Mouse (Mus musculus) lung, postnatal 0 days (tissue): Measurements from ENCODE around the gene Tmem238l. TPM values are rescaled to one million over a fixed set of nuclear protein-coding genes. Genes with fewer than 3 reads are reported as not detected.

Experiments
- ATAC-seq: fragments of 200-750 bp; cut with Nextera tagmentation; 2 replicates; pipeline ENCODE4 v1.8.0; 2017; ENCODE audit warnings: moderate library complexity
- DNase-seq: peaks from one replicate; pipeline ENCODE4 v3.0.0-alpha.2; 2016; ENCODE audit warnings: low spot score
- H3K27ac ChIP-seq: fragments of 300-500 bp; sonication (generic); 2 replicates; pipeline ENCODE4 v1.5.1; 2014; ENCODE audit warnings: antibody characterized with exemption, mild to moderate bottlenecking, low read length, mixed read lengths
- H3K27me3 ChIP-seq: fragments of 300-500 bp; sonication (generic); replicated peaks from 2 replicates; pipeline ENCODE4 v1.6.1; 2014; ENCODE audit warnings: low read length, mixed read lengths; ENCODE audit not compliant: insufficient read depth
- H3K36me3 ChIP-seq: fragments of 300-500 bp; sonication (generic); 2 replicates; pipeline ENCODE4 v1.6.1; 2014; ENCODE audit warnings: low read length, mixed read lengths; ENCODE audit not compliant: insufficient read depth
- H3K4me1 ChIP-seq: fragments of 300-500 bp; sonication (generic); 2 replicates; pipeline ENCODE4 v1.6.1; 2014; ENCODE audit warnings: antibody characterized with exemption, low read depth, low read length, mixed read lengths; ENCODE audit not compliant: insufficient read depth
- H3K4me2 ChIP-seq: fragments of 300-500 bp; sonication (generic); replicated peaks from 2 replicates; pipeline ENCODE4 v1.6.1; 2014; ENCODE audit warnings: low read depth, mild to moderate bottlenecking, low read length, moderate library complexity, mixed read lengths
- H3K4me3 ChIP-seq: fragments of 300-500 bp; sonication (generic); 2 replicates; pipeline ENCODE4 v1.5.1; 2014; ENCODE audit warnings: low read depth, low read length
- H3K9ac ChIP-seq: fragments of 300-500 bp; sonication (generic); replicated peaks from 2 replicates; pipeline ENCODE4 v1.6.1; 2014; ENCODE audit warnings: low read depth, mild to moderate bottlenecking
- H3K9me3 ChIP-seq: fragments of 300-500 bp; sonication (generic); 2 replicates; pipeline ENCODE4 v1.6.1; 2016; ENCODE audit warnings: low read length, mixed read lengths
- CTCF ChIP-seq: IDR thresholded peaks from 2 replicates; pipeline ENCODE4 v1.5.1; 2016; ENCODE audit warnings: antibody characterized with exemption, mild to moderate bottlenecking
- EP300 ChIP-seq: IDR thresholded peaks from 2 replicates; pipeline ENCODE4 v1.6.1; 2016; ENCODE audit warnings: antibody characterized with exemption, mild to moderate bottlenecking, control low read depth
- WGBS: fragments of 180-500 bp; shearing (Covaris S2); extraction: QIAGEN DNeasy Blood & Tissue Kit; methylation state at CpG from one replicate; pipeline ENCODE4 v1.1.7; 2014; 5-methylcytosine and 5-hydroxymethylcytosine counted together
- polyA plus RNA-seq: library from polyadenylated mRNA; unstranded; fragments of >200 nt; fragmentation: Nextera tagmentation; extraction: Ambion mirVana; gene quantifications from 2 replicates; pipeline ENCODE4 v1.2.1, GENCODE M21; 2015

Gene Tmem238l
- polyA plus RNA-seq, 1 experiment from 2014 or later = not detected

DNA sequence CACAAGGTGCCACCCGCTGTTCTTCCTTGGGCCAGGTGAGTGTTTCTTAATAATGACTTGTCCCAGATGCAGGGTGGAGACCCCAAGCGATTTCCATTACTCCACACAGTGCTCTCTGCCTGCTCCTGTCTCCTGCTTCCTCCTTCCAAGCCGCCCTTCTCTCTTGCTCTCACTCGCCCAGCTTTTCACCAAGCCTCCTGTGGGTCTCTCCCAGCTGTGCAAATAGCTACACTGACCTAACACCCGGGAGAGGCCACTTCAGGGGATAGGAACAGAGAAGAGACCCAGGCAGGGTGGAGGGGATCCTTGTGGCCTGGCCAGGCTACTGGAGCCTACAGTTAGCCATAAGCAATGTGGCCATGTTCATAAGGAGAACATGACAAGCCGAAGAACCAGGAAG lies 9.5 kb upstream of the Tmem238l start:
- Histone ChIP-seq H3K4me2 (no peak overlapping the region), H3K27ac (no peak overlapping the region), H3K9ac (no peak overlapping the region), H3K27me3 (no peaks in the 10 kb centered on the region; the same call in 1 of the 2 replicates), H3K9me3 (no peaks in the 10 kb centered on the region), H3K36me3 (no peaks in the 10 kb centered on the region), H3K4me1 (no peaks in the 10 kb centered on the region), H3K4me3 (no peak overlapping the region)
- ATAC-seq (no peak), DNase-seq (peak; percentile 7)
- WGBS = 58% methylated on average over 6 of the region's 6 CpGs
- no peak for TF ChIP-seq CTCF
- TF ChIP-seq EP300 = no peak

GRCm38 (mm10) chr11:66960797-66961196 lies 4.4 kb downstream of the Tmem238l start:
- TF ChIP-seq CTCF (no peak), EP300 (no peak)
- Histone ChIP-seq H3K36me3 (no peaks in the 10 kb centered on the region), H3K27ac (no peak overlapping the region), H3K4me1 (no peaks in the 10 kb centered on the region), H3K27me3 (no peaks in the 10 kb centered on the region), H3K4me3 (no peak overlapping the region), H3K4me2 (no peak overlapping the region), H3K9ac (no peak overlapping the region), H3K9me3 (no peaks in the 10 kb centered on the region)
- 33% methylated on average over 1 of the region's 1 CpGs for WGBS
- ATAC-seq (no peak), DNase-seq (no peak)

GRCm38 (mm10) chr11:66961447-66962176 lies 5.2 kb downstream of the Tmem238l start:
- H3K36me3 ChIP-seq = no peaks in the 10 kb centered on the region
- H3K9ac ChIP-seq = no peak overlapping the region
- no peaks in the 10 kb centered on the region for H3K27me3 ChIP-seq
- no peak overlapping the region for H3K4me3 ChIP-seq
- H3K4me2 ChIP-seq = no peak overlapping the region
- no peaks in the 10 kb centered on the region for H3K9me3 ChIP-seq
- WGBS = 66% methylated on average over 12 of the region's 12 CpGs
- no peak overlapping the region for H3K27ac ChIP-seq
- no peak for TF ChIP-seq CTCF
- TF ChIP-seq EP300 = no peak
- no peaks in the 10 kb centered on the region for H3K4me1 ChIP-seq
- no peak for ATAC-seq
- DNase-seq = no peak

DNA sequence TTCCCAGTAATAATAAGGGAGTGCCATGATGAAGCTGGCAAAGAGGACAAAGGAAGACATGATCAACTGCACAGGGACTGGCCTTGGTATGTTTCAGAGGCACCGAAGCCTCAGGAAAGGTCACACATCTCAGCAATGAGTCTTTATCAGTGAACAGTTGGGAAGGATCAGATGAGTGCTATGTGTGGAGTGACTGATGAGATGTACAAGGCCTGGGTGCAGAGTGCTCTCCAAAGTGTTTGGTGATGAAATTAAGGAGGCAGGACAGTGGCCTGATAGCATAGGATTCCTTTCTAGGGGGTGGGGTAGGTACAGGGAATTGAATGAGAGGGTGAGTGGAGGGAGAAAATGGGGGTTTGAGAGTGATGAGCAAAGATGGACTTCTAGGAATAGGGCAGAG lies 7.0 kb downstream of the Tmem238l start:
- Histone ChIP-seq H3K27ac (no peak overlapping the region), H3K27me3 (no peaks in the 10 kb centered on the region), H3K4me1 (no peaks in the 10 kb centered on the region), H3K4me3 (no peak overlapping the region), H3K36me3 (no peaks in the 10 kb centered on the region), H3K9ac (no peak overlapping the region), H3K9me3 (no peaks in the 10 kb centered on the region), H3K4me2 (no peak overlapping the region)
- TF ChIP-seq CTCF (no peak), EP300 (no peak)
- 57% methylated on average over 1 of the region's 1 CpGs for WGBS
- DNase-seq = no peak
- ATAC-seq = no peak

DNA sequence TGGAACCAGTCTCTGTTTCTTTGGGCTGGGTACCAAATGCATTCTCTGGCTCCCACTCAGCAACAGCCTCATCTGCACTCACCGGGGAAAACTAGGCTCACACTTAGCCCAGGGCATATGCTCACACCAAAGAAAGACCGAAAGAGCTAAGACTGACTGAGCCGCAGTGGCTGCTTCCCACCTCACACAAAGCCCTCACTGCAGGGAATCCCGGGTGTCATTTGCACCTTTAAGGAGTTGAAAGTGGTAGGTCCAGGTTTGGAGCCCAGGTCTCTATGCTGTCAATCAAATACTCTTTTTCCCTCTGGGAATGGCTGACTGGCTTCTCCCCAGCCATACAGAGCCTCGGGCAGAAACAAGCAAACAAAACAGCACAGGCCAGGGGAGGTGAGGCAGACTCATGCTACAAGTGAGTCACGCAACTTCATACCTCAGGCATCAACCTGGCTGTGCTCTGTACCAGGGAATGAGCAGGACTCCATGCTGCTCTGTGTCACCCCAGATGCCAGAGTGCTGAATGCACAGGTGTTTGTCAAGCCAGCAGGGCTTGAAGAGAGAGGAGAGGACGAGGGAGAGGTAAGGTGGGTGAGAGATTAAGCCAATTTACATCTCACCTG lies 10.2 kb downstream of the Tmem238l start:
- Histone ChIP-seq H3K4me3 (no peak overlapping the region), H3K4me1 (no peaks in the 10 kb centered on the region), H3K36me3 (no peaks in the 10 kb centered on the region), H3K27me3 (no peaks in the 10 kb centered on the region), H3K9me3 (no peaks in the 10 kb centered on the region), H3K9ac (no peak overlapping the region), H3K27ac (no peak overlapping the region), H3K4me2 (no peak overlapping the region)
- no peak for DNase-seq
- TF ChIP-seq CTCF = no peak
- no peak for TF ChIP-seq EP300
- no peak for ATAC-seq
- WGBS = 25% methylated on average over 7 of the region's 7 CpGs

DNA sequence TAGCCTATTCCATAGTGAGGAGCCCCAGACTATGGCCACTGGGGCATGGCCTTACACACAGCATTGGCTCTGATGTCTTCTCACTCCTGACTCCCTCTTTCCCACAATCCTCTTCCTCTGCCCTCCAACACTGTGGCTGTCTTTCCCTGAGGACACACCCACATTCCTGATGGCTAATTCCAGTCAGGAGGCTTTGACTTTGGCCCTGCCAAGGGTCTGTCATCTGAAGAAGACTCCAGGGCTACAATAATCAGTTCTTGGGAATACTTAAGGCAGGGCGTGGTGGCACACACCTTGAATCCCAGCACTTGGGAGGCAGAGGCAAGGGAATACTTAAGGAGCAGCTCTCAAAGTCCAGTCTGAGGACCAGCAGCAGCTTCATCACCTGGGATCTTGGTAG lies 12.1 kb downstream of the Tmem238l start:
- H3K27me3 ChIP-seq = no peaks in the 10 kb centered on the region

More for the DNA sequence above, 12.1 kb downstream of the Tmem238l start:
- H3K9me3 ChIP-seq = no peaks in the 10 kb centered on the region
- no peaks in the 10 kb centered on the region for H3K4me1 ChIP-seq
- no peak overlapping the region for H3K27ac ChIP-seq
- no peak overlapping the region for H3K4me3 ChIP-seq
- ATAC-seq (no peak), DNase-seq (no peak)
- H3K4me2 ChIP-seq = no peak overlapping the region
- 88% methylated on average over 1 of the region's 1 CpGs for WGBS
- no peaks in the 10 kb centered on the region for H3K36me3 ChIP-seq
- TF ChIP-seq CTCF (no peak), EP300 (no peak)
- no peak overlapping the region for H3K9ac ChIP-seq
